Mouse (Mus musculus): ENCODE results near the gene Lhfpl2.

Gene Lhfpl2

GRCm38 (mm10) chr13:94066626-94067275, 9.2 kb downstream of the Lhfpl2 start:
- no peak for DNase-seq (ENCODE audit: low spot score in 2 of 2)

GRCm38 (mm10) chr13:94068308-94068707, 10.7 kb downstream of the Lhfpl2 start:
- DNase-seq (ENCODE audit: low spot score in 2 of 2): no peak

DNA sequence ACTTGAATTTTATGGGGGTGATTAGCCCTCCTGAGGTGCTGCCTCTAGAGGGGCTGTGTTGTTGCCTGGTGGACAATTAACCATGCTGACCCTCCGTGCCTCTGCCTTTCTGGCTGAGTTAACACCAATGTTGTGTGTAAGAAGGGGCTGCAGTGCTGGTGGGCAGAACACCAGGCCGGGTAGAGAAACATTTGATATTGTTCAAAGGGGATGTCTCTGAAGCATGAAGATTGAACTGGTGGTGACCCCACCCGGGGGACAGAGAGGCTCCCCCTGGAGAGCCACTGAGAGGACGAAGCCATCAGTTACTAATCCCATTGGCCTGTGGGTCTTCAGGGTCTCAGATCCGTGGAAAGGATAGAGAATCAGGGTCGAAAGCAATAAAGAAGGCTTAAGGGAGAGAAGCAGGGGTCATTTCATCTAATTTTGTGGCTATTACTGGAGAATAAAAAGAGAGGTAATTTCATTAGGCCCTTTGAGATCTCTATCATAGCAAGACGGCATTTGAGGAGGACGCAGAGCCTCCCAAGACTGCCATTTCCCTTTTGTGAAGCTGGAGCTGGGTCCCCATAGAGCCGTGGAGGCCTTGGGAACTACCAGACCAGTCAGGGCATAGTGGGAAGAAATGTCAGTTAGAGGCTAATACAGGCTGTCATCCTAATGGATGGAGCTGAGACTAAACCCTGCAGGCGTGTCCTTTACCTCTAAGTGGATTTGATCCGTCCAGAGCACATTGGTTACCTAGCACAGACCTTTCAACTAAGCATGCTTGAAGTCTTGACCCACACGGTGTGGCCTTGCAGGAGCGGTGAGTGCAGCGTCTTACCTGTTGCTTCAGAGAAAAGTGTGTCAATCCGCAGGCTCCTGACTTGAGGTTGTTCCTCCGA, 12.1 kb downstream of the Lhfpl2 start:
- no peak for DNase-seq (ENCODE audit: low spot score in 2 of 2)

DNA sequence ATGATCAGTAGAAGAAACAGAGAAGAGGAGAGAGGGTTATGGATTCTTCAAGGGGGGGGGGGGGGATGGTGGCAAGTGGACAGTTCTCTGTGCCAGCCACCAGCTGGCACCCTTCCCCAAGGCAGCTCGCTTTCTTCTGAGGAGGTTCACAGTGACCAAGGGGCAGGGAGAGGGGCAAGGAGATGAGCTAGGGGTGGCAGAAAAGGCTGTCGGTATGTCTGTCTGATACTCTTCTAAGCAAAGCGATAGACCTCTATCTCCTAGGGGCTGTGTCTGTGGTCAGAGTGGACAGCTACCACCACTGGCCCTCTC, 12.7 kb downstream of the Lhfpl2 start:
- DNase-seq (ENCODE audit: low spot score in 2 of 2): no peak

DNA sequence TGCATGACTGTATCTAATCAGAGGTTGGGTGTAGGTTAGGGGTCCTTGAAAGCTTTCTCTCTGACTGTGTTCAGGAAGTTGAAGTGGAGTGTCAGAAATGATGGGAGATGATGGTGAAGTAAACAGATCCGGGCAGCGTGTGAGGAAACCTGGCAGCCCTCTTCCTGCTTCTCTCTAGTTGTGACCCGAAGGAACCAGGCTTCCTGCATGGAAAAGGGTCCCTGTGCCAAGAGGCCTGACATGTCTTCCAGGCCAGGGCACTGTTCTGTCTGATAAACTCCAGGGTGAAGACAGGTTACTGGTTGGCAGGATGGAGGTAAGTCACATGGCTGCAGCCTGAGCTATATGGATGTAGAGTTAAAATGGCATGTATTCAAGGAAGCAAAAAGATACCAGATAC, 13.3 kb downstream of the Lhfpl2 start:
- no peak for DNase-seq (ENCODE audit: low spot score in 2 of 2)

DNA sequence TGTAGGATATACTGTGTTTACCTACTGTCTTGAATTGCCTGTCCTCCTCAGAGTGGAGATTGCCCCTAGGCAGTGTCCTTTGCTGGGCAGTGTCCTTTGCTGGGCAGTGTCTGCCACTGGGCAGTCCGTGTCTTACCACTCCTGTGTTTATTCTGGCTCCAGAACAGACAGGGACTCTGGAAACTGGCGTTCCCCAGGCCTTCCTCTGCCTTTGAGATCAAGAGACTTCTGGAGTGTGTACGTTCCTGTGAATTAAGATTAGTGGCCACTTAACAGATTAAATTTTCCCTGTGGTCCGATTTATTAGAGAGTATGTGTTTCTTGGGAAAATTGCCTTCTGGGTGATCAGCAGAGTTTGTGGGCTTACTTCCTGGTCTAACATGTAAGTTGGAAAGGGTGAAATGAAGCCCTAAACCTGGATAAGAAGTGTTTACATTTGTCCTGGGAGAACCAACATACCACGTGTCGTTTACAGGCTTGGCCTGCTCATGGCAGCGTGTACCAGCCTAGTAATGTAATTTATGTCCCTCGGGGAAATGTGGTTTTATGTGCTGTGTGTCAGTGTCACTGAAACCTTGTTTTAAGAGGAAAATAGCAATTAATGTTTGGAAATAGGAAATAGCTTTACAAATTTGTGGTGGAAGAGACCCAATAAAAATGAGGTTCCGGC, 15.6 kb downstream of the Lhfpl2 start:
- DNase-seq (ENCODE audit: low spot score in 2 of 2): no peak

GRCm38 (mm10) chr13:94073716-94074115, 16.1 kb downstream of the Lhfpl2 start:
- DNase-seq (ENCODE audit: low spot score in 2 of 2): no peak

GRCm38 (mm10) chr13:94075181-94075580, 17.6 kb downstream of the Lhfpl2 start:
- no peak for DNase-seq (ENCODE audit: low spot score in 2 of 2)

DNA sequence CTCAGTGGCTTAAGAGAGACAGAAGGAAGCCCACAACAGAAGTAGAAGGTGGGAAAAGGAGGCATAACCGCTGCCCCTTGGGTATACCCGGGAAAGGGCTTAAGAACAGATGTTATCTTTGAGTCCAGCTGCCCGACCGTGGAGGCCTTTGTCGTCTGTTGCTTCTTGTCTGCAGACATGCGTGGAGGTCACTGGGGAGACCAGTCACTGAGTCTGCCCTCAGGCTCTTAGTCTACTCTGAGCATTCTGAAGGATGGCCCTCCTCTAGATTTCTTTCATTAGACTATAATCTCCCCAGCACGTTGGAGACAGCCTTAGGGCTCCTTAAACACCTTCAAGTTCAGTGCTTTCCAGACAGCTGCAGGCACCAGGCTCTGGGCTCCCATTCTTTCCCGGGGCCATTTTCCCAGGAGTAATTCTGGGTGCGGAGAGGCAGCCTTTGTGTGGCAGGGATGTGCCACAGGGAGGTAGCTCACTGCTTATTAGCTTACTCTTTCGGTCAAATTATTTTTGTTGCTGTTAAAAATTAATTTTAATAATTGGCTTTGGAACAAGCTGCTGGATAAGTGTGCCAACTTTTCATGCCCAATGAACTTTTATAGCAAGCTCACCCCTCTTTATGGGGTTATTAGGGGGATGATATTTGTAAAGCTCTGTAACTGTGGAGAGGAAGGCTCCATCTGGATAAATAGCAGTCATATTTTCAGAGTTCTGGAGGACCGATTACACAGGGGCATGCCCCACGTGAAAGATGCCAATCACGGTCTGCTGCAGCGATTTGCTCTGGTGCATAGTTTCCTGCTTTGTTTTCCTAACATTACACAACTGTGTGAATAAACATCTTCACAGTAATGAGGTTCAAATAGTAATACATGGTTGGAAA, 19.8 kb downstream of the Lhfpl2 start:
- DNase-seq (ENCODE audit: low spot score in 2 of 2): no peak

GRCm38 (mm10) chr13:94083196-94083595, 25.6 kb downstream of the Lhfpl2 start:
- no peak for DNase-seq (ENCODE audit: low spot score in 2 of 2)

GRCm38 (mm10) chr13:94084220-94085126, 26.9 kb downstream of the Lhfpl2 start:
- no peak for DNase-seq (ENCODE audit: low spot score in 2 of 2)

DNA sequence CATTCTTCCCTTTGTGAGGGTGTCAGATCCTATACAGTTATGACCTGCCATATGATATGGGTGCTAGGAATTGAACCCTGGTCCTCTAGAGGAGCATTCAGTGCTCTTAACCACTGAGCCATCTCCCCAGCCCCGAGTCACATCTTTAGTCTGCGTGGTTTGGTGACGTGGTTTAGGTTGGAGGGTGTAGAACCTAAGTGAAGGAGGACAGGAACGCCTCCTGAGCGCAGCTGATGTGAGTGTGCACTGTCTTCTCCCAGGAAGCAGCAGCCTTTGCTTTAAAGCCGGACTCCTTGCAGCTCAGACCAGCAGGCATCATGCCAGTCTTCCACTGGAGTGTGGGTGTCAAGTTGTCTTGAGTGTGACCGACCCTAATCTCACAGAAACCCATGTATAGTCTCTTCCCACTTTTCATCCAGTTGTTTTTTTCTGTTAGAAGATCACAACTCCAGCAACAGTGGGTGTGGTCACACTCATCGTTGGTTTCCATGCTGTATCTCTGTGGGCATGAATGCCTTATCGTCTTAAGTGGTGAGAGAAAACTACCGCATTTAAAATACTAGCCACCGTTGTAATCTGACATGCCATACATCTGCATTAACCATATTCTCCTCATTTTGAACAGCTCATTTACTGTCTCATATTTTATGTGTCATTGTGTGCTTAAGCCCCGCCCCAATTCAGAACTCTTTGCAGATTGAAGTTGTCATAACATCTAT, 28.7 kb downstream of the Lhfpl2 start:
- no peak for DNase-seq (ENCODE audit: low spot score in 2 of 2)

DNA sequence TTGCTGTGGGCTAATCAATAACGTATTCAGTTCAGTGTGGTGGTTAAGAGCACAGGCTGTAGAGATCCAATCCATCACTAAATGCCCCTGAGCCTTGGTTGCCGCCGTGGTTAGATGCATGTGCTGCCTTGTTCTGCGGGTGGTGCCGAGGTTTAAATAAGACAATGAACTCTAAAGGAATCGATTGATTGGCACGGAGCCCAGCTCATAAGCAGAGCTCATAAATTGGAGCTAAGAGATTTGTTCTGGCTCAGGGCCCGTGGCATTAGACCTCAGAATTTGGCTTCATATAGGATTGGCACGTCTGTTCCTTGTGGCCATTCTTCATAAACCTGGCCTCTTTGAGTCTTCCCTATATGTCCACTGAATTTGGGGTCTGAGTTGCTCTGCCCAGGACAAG, 29.5 kb downstream of the Lhfpl2 start:
- DNase-seq (ENCODE audit: low spot score in 2 of 2): no peak

GRCm38 (mm10) chr13:94088788-94089187, 31.2 kb downstream of the Lhfpl2 start:
- DNase-seq (ENCODE audit: low spot score in 2 of 2): no peak

- no peak for DNase-seq (ENCODE audit: low spot score in 2 of 2)
These were observed 31.7 kb downstream of the Lhfpl2 start for GRCm38 (mm10) chr13:94089286-94089685.

DNA sequence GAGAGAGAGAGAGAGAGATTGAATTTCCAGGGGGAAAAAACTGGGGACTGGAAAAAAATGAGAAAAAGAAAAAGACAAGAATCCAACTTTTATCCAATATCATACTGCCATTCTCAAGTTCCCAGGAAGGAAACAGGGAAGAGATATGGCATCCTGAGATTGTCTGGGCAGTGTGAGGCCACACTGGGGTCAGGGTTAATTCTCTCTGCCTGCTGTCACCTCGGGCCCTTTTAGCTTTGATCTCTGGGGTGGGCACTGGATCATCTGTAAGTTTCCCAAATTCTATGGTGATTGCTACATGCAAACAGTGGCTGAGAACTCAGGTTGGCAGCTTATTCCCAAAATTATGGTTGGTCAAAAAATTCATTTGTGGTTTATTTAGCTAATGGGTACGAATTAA, 33.8 kb downstream of the Lhfpl2 start:
- no peak for DNase-seq (ENCODE audit: low spot score in 2 of 2)

DNA sequence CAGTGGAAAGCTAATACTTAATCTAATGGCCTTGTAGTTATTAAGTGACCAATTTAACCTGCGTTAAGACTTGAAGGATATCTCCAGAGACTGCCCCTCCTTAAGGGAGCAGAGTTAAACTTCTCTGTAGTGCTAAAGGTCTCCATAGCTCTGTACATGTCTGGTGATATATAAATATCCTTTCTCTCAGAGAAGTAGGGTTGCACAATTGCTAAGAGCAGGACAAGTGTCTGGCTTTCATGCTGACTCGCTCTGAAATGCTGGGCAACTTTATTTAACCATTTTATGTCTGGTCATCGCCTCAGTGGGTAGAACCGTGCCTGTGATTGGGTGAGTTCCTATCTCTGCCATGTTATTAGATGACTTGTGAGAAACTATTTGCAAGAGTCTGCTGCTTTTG, 36.6 kb downstream of the Lhfpl2 start:
- no peak for DNase-seq (ENCODE audit: low spot score in 2 of 2)

GRCm38 (mm10) chr13:94094625-94095024, 37.0 kb downstream of the Lhfpl2 start:
- no peak for DNase-seq (ENCODE audit: low spot score in 2 of 2)

GRCm38 (mm10) chr13:94095202-94095601, 37.6 kb downstream of the Lhfpl2 start:
- no peak for DNase-seq (ENCODE audit: low spot score in 2 of 2)

DNA sequence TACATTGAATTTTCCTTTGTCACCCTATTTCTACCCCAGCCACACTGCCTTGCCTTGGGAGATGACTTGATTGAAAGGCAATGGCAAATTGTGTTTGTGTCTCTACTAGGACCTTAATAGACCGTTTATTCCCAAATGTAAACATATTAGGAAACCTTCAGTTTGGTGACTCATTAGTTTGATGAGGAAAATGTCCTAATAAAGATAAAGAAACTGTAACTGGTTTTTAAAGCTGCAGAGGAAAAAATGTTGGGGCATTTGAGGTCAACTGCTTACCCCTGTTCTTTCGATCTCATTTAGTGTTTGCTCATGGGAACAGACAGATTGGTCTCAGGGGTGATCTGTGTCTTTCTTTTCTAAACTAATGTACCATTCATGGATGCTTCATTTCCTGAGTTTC, 40.1 kb downstream of the Lhfpl2 start:
- no peak for DNase-seq (ENCODE audit: low spot score in 2 of 2)

Measured in natural killer cell, adult 2 months (primary cell).